Mouse (Mus musculus) CH12.LX (cell line): ENCODE data around the gene Tspyl1. TPM values are rescaled to one million over a fixed set of nuclear protein-coding genes. Genes with fewer than 3 reads are reported as not detected.

Source experiments
- DNase-seq: peaks from one replicate; pipeline ENCODE4 v3.0.0-alpha.2; 2013; ENCODE audit errors: extremely low read depth
- H3K27ac ChIP-seq: 2 replicates; pipeline ENCODE4 v1.5.1; 2012; ENCODE audit warnings: low read depth, mild to moderate bottlenecking, control low read depth, moderate library complexity; ENCODE audit not compliant: insufficient read depth
- H3K27me3 ChIP-seq: replicated peaks from 2 replicates; pipeline ENCODE3; 2012; ENCODE audit warnings: inconsistent platforms
- H3K36me3 ChIP-seq, 2 experiments: replicated peaks in 1 of 2; 2 replicates each; pipeline versions ENCODE3 to v1.6.1; 2012; ENCODE audit warnings: inconsistent platforms in 1 of 2, low read length in 1 of 2, mild to moderate bottlenecking in 1 of 2, mixed read lengths in 1 of 2, moderate library complexity in 1 of 2; ENCODE audit not compliant: control insufficient read depth in 1 of 2, insufficient read depth in 1 of 2
- H3K4me1 ChIP-seq, 2 experiments: 2 replicates each; pipeline ENCODE4 v1.6.1; 2012; ENCODE audit warnings: inconsistent platforms in 1 of 2, moderate library complexity in 1 of 2; ENCODE audit not compliant: insufficient read depth in 2 of 2, control insufficient read depth in 1 of 2
- H3K4me2 ChIP-seq: 2 replicates; pipeline ENCODE4 v1.6.1; 2012; ENCODE audit warnings: low read depth, mild to moderate bottlenecking, control low read depth; ENCODE audit not compliant: poor library complexity, insufficient read depth, severe bottlenecking
- H3K4me3 ChIP-seq, 3 experiments: fragments of 150-350 bp in 1 of 3; sonication (generic) in 1 of 3; replicated peaks in 1 of 3; 2 replicates each; pipeline versions ENCODE3 to v1.5.1; 2011 to 2012; ENCODE audit warnings: low read depth in 2 of 3, low read length in 2 of 3, mild to moderate bottlenecking in 2 of 3, moderate library complexity in 2 of 3, control low read depth in 1 of 3, improper control_type of control experiment in 1 of 3, inconsistent platforms in 1 of 3, mixed read lengths in 1 of 3; ENCODE audit not compliant: poor library complexity in 1 of 3
- H3K79me2 ChIP-seq: replicated peaks from 2 replicates; pipeline ENCODE4 v1.6.1; 2012; ENCODE audit warnings: mild to moderate bottlenecking, moderate library complexity; ENCODE audit not compliant: control insufficient read depth, poor library complexity, insufficient read depth, severe bottlenecking; ENCODE audit errors: extremely low read depth
- H3K9ac ChIP-seq: 2 replicates; pipeline ENCODE4 v1.6.1; 2012; ENCODE audit warnings: low read depth, mild to moderate bottlenecking, control low read depth, moderate library complexity; ENCODE audit not compliant: insufficient read depth
- H3K9me3 ChIP-seq: replicated peaks from 2 replicates; pipeline ENCODE3; 2012; ENCODE audit warnings: low read length, inconsistent platforms, mixed read lengths
- BHLHE40 ChIP-seq: IDR thresholded peaks from 2 replicates; pipeline ENCODE4 v1.6.1; 2011; ENCODE audit warnings: mild to moderate bottlenecking, low read depth, low read length, improper control_type of control experiment
- CHD1 ChIP-seq: IDR thresholded peaks from 2 replicates; pipeline ENCODE4 v1.6.1; 2012; ENCODE audit warnings: low read depth, low read length, improper control_type of control experiment, inconsistent platforms
- GABPA ChIP-seq: IDR thresholded peaks from 2 replicates; pipeline ENCODE4 v1.6.1; 2012; ENCODE audit warnings: low read depth, low read length, improper control_type of control experiment, inconsistent platforms; ENCODE audit not compliant: insufficient replicate concordance
- HCFC1 ChIP-seq: IDR thresholded peaks from 2 replicates; pipeline ENCODE4 v1.6.1; 2012; ENCODE audit warnings: low read depth, mild to moderate bottlenecking, inconsistent platforms, low read length, improper control_type of control experiment
- JUND ChIP-seq: conservative IDR thresholded peaks from 2 replicates; pipeline ENCODE4 v1.6.1; 2011; ENCODE audit warnings: low read depth, low read length, improper control_type of control experiment
- MAX ChIP-seq: IDR thresholded peaks from 2 replicates; pipeline ENCODE4 v1.6.1; 2011; ENCODE audit warnings: low read length, improper control_type of control experiment
- NELFE ChIP-seq: IDR thresholded peaks from 2 replicates; pipeline ENCODE4 v1.6.1; 2011; ENCODE audit warnings: low read depth, low read length, improper control_type of control experiment
- SMC3 ChIP-seq: IDR thresholded peaks from 2 replicates; pipeline ENCODE4 v1.6.1; 2011; ENCODE audit warnings: low read depth, low read length, improper control_type of control experiment
- TCF12 ChIP-seq: IDR thresholded peaks from 2 replicates; pipeline ENCODE4 v1.6.1; 2014; ENCODE audit warnings: low read depth, mild to moderate bottlenecking, inconsistent platforms, low read length, improper control_type of control experiment
- UBTF ChIP-seq: IDR thresholded peaks from 2 replicates; pipeline ENCODE4 v1.6.1; 2012; ENCODE audit warnings: low read depth, mild to moderate bottlenecking, inconsistent platforms, low read length, improper control_type of control experiment, moderate library complexity
- USF2 ChIP-seq: conservative IDR thresholded peaks from 2 replicates; pipeline ENCODE4 v1.6.1; 2011; ENCODE audit warnings: low read depth, low read length, improper control_type of control experiment
- ZC3H11A ChIP-seq: IDR thresholded peaks from 2 replicates; pipeline ENCODE4 v1.6.1; 2012; ENCODE audit warnings: low read depth, mild to moderate bottlenecking, inconsistent platforms, low read length, improper control_type of control experiment
- ZMIZ1 ChIP-seq: IDR thresholded peaks from 2 replicates; pipeline ENCODE4 v1.6.1; 2012; ENCODE audit warnings: low read depth, mild to moderate bottlenecking, inconsistent platforms, low read length, improper control_type of control experiment
- dilution Hi-C: fragments of 300-500 bp; cut with MboI; formaldehyde crosslinking; loops from 2 replicates; pipeline ENCODE4 v1.14.3; 2020; ENCODE audit warnings: low sequenced_read_pairs; ENCODE audit not compliant: extremely low pct_unique_long_range_greater_than_20kb, extremely low pct_ligation_motif_present
- in situ Hi-C: fragments of 300-500 bp; cut with MboI; formaldehyde crosslinking; loops from 3 replicates; pipeline ENCODE4 v1.14.3; 2019; ENCODE audit warnings: low sequenced_read_pairs, low pct_ligation_motif_present, low pct_unique_long_range_greater_than_20kb, mixed read lengths
- polyA plus RNA-seq: library from polyadenylated mRNA; unstranded; fragments of >175 nt; gene quantifications from 2 replicates; pipeline ENCODE4 v1.2.1, GENCODE M21; 2012; ENCODE audit warnings: low read depth; ENCODE audit not compliant: insufficient read length
- total RNA-seq, 2 experiments: library from RNA; depleted of rRNA; stranded (reverse); fragments of 300-350 nt in 1 of 2; fragments of >200 nt in 1 of 2; gene quantifications; 2 replicates each; pipeline ENCODE4 v1.2.3; 2012 to 2014

Tspyl1 gene
- total and polyA plus RNA-seq, 3 experiments, result 18.9 to 23.7 (median 19.7) TPM

- TF ChIP-seq USF2, result no peak
- TF ChIP-seq MAX, result peak; percentile 30; the same call in 1 of the 2 replicates
- TF ChIP-seq ZC3H11A, result peak; percentile 35
Measured at GRCm38 (mm10) chr10:34280591-34281175, 1.3 kb upstream of the Tspyl1 start (continued).

- Histone ChIP-seq H3K27ac (0 out of 2 replicates have a peak overlapping the region, but pooled peaks have one; percentile 13), H3K36me3 (peaks cover 0 to 5% of the 10 kb centered on the region in 2 experiments), H3K9ac (peak overlapping the region; percentile 78), H3K4me3 (peak overlapping the region; percentile 64 to 100 (median 99)), H3K27me3 (no peaks in the 10 kb centered on the region), H3K4me2 (peak overlapping the region; percentile 80), H3K79me2 (peaks cover 23% of the 10 kb centered on the region), H3K9me3 (no peaks in the 10 kb centered on the region), H3K4me1 (peaks cover 0 to 16% of the 10 kb centered on the region in 2 experiments; a peak in 1 of 4 replicates)
- in situ Hi-C loops (no loop called here), dilution Hi-C loops (no loop called here)
- TF ChIP-seq ZMIZ1, result no peak; the same call in 1 of the 2 replicates
- no peak for TF ChIP-seq TCF12
- no peak for TF ChIP-seq USF2
- TF ChIP-seq HCFC1, result 0 out of 2 replicates have a peak, but pooled peaks have one; percentile 11
- DNase-seq, result peak; percentile 56
Measured at GRCm38 (mm10) chr10:34281211-34281961, 604 bp upstream of the Tspyl1 start.

GRCm38 (mm10) chr10:34282420-34283238 is 639 bp downstream of the Tspyl1 start:
- peak overlapping the region; percentile 36 for H3K27ac ChIP-seq
- peaks cover 0 to 19% of the 10 kb centered on the region in 2 experiments; a peak in 1 of 4 replicates for H3K4me1 ChIP-seq
- peak overlapping the region; percentile 91 to 100 (median 99) for H3K4me3 ChIP-seq
- in situ Hi-C loops, result no loop called here
- peaks cover 23% of the 10 kb centered on the region for H3K79me2 ChIP-seq
- dilution Hi-C loops, result no loop called here
- peaks cover 5 to 12% of the 10 kb centered on the region in 2 experiments for H3K36me3 ChIP-seq
- TF ChIP-seq BHLHE40 (no peak), UBTF (peak; percentile 56; the same call in 1 of the 2 replicates), GABPA (no peak), CHD1 (0 out of 2 replicates have a peak, but pooled peaks have one; percentile 48), SMC3 (no peak), NELFE (0 out of 2 replicates have a peak, but pooled peaks have one; percentile 4), JUND (no peak)
- no peaks in the 10 kb centered on the region for H3K27me3 ChIP-seq
- H3K9me3 ChIP-seq, result no peaks in the 10 kb centered on the region
- H3K9ac ChIP-seq, result peak overlapping the region; percentile 93
- peak overlapping the region; percentile 58 for H3K4me2 ChIP-seq
- DNase-seq, result no peak
